Mouse (Mus musculus) midbrain, embryonic 12.5 days (tissue): ENCODE data around the gene Vmn2r83. TPM values are rescaled to one million over a fixed set of nuclear protein-coding genes. Genes with fewer than 3 reads are reported as not detected.
"Not testable (repeated sequence)": the region's sequence is repeated elsewhere in the genome, so short reads cannot be mapped to it uniquely, and the experiment has no call there.

Experiments used
- ATAC-seq: fragments of 200-750 bp; cut with Nextera tagmentation; 2 replicates; pipeline ENCODE4 v1.8.0; 2017; ENCODE audit warnings: low read depth, moderate TSS enrichment, moderate library complexity; ENCODE audit not compliant: low FRiP score
- H3K27ac ChIP-seq: fragments of 300-500 bp; sonication (generic); replicated peaks from 2 replicates; pipeline ENCODE4 v1.5.1; 2016; ENCODE audit warnings: mild to moderate bottlenecking
- H3K27me3 ChIP-seq: fragments of 300-500 bp; sonication (generic); 2 replicates; pipeline ENCODE4 v1.6.1; 2016; ENCODE audit warnings: mild to moderate bottlenecking
- H3K36me3 ChIP-seq: fragments of 300-500 bp; sonication (generic); 2 replicates; pipeline ENCODE4 v1.6.1; 2016
- H3K4me1 ChIP-seq: fragments of 300-500 bp; sonication (generic); 2 replicates; pipeline ENCODE4 v1.6.1; 2016
- H3K4me2 ChIP-seq: fragments of 300-500 bp; sonication (generic); replicated peaks from 2 replicates; pipeline ENCODE4 v1.6.1; 2016; ENCODE audit warnings: mild to moderate bottlenecking, moderate library complexity
- H3K4me3 ChIP-seq: fragments of 300-500 bp; sonication (generic); 2 replicates; pipeline ENCODE4 v1.5.1; 2016; ENCODE audit warnings: mild to moderate bottlenecking
- H3K9ac ChIP-seq: fragments of 300-500 bp; sonication (generic); replicated peaks from 2 replicates; pipeline ENCODE4 v1.6.1; 2016; ENCODE audit warnings: mild to moderate bottlenecking, moderate library complexity
- H3K9me3 ChIP-seq: fragments of 300-500 bp; sonication (generic); 2 replicates; pipeline ENCODE4 v1.6.1; 2016; ENCODE audit warnings: mild to moderate bottlenecking
- WGBS: fragments of 180-500 bp; shearing (Covaris S2); methylation state at CpG from one replicate; pipeline ENCODE4 v1.1.7; 2016; 5-methylcytosine and 5-hydroxymethylcytosine counted together
- polyA plus RNA-seq: library from polyadenylated mRNA; unstranded; fragments of >200 nt; fragmentation: Nextera tagmentation; extraction: Ambion mirVana; gene quantifications from 2 replicates; pipeline ENCODE4 v1.2.1, GENCODE M21; 2016

Gene Vmn2r83
- polyA plus RNA-seq = 0.07 TPM in 1 of 2 replicates, not detected in the other

DNA sequence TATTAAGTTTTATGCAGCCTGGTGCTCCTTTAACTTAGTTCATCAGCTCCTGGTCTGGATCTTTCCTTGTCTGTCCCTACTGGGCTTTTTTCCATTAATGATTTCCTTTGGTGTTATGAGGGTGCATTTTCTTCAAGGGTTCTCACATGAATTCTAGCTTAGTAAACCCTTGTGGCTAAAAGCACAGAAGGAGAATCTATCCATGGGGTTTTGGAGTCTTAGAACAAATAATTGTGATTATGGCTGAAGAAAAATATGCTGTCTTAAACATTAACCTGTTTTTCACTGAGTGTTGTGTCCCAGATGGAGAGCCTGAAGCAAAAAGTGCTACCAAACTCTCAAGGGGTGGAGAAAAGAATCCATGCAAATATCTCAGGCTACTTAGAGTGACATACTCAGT, at the start of gene Vmn2r83:
Vmn2r83 (plus strand) TSS at position 301 of the 400 bp plus-strand sequence.
- Histone ChIP-seq H3K4me2 (no peak within 1 kb of the TSS), H3K27ac (no peak within 1 kb of the TSS), H3K4me1 (no peaks in the 10 kb centered on the region), H3K9me3 (no peaks in the 10 kb centered on the region), H3K4me3 (no peak within 1 kb of the TSS), H3K27me3 (no peaks in the 10 kb centered on the region), H3K36me3 (no peaks in the 10 kb centered on the region), H3K9ac (no peak within 1 kb of the TSS)
- no peak for ATAC-seq

DNA sequence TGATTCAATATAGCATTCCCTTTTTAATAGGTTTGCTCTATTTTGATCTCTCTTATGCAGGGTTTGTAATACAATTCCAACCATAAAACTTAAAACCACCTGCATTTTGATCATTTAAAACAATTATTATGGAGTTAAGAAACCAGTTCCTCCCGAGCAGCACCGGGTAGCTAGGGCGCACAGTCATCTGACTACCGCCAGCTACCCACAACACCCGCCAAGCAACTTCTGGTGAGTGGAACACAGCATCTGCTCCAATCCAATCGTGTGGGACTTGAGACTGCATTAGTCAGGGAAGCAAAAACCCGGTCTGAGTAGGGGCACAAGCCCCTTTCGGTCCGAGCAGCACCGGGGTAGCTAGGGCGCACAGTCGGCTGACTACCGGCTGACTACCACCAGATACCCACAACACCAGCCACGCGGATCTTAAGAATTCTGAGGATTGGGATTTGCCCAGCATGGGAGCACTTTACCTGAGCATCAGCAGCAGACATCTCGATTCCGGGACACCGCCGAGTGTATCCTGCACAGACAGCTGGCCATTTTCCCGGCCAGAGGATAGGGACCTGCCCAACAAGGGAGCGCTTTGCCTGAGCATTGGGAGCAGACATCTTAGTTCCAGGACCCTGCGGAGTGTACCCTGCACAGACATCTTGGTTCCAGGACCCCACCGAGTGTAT, 33.2 kb upstream of the Vmn2r83 start:
- not testable (repeated sequence) for H3K9me3 ChIP-seq, H3K27me3 ChIP-seq, H3K4me2 ChIP-seq, ATAC-seq, H3K27ac ChIP-seq, H3K9ac ChIP-seq, H3K4me3 ChIP-seq, H3K4me1 ChIP-seq, H3K36me3 ChIP-seq
- 91% methylated on average over 23 of the region's 23 CpGs for WGBS

DNA sequence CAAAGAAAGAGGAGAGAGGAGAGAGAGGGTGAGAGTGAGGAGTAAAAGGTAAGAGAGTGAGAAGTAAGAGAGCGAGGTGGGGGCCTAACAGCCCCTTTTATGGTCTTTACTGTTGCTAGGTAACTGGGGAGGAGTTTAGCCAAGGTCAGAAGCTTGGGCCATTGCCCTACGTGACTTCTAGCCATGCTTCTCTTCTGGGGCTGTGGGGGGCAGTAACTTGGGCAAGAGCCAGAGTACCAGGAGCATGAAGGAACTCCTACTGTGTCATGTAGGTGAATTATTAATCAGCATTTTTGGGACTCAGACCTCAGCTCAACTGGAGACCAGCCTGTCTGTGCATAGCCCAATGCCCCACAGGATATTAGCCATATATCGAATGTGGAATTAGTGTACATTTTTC, 27.4 kb downstream of the Vmn2r83 start:
- H3K4me2 ChIP-seq = no peak overlapping the region
- no peaks in the 10 kb centered on the region for H3K36me3 ChIP-seq
- H3K9me3 ChIP-seq = no peaks in the 10 kb centered on the region
- whole genome bisulfite sequencing = 70% methylated on average over 3 of the region's 3 CpGs
- no peaks in the 10 kb centered on the region for H3K4me1 ChIP-seq
- no peak overlapping the region for H3K4me3 ChIP-seq
- no peak overlapping the region for H3K27ac ChIP-seq
- no peak for ATAC-seq
- no peak overlapping the region for H3K9ac ChIP-seq
- H3K27me3 ChIP-seq = no peaks in the 10 kb centered on the region

DNA sequence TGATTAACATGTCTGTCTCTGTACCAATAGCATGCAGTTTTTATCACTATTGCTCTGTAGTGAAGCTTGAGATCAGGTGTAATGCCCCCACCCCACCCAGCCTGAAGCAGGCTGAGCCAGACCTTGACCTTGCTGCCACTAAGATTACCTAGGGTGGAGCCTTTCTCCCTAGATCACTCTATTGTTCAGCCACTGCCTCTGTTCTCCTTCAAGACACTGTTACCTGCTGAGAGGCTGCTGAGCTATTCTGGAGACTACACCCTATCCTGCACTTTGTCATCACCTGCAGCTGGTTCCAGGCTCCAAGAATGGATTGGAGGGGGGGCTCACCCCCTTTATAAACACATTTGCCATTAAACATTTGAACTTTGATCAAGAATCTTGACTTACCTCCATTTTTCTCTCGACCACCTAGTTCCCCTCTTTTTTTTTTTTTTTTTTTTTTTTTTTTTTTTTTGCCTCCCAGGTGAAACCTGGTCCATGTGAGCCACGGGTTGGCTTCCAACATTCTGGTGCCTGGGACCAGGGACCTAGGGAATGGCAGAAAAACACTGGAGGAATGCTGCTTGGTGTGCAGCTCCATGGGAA, 28.3 kb downstream of the Vmn2r83 start:
- H3K9me3 ChIP-seq = no peaks in the 10 kb centered on the region
- WGBS = 59% methylated on average over 2 of the region's 2 CpGs
- no peaks in the 10 kb centered on the region for H3K4me1 ChIP-seq
- ATAC-seq = no peak
- no peak overlapping the region for H3K4me2 ChIP-seq
- no peaks in the 10 kb centered on the region for H3K36me3 ChIP-seq
- H3K27me3 ChIP-seq = no peaks in the 10 kb centered on the region
- H3K9ac ChIP-seq = no peak overlapping the region
- no peak overlapping the region for H3K27ac ChIP-seq
- H3K4me3 ChIP-seq = no peak overlapping the region

DNA sequence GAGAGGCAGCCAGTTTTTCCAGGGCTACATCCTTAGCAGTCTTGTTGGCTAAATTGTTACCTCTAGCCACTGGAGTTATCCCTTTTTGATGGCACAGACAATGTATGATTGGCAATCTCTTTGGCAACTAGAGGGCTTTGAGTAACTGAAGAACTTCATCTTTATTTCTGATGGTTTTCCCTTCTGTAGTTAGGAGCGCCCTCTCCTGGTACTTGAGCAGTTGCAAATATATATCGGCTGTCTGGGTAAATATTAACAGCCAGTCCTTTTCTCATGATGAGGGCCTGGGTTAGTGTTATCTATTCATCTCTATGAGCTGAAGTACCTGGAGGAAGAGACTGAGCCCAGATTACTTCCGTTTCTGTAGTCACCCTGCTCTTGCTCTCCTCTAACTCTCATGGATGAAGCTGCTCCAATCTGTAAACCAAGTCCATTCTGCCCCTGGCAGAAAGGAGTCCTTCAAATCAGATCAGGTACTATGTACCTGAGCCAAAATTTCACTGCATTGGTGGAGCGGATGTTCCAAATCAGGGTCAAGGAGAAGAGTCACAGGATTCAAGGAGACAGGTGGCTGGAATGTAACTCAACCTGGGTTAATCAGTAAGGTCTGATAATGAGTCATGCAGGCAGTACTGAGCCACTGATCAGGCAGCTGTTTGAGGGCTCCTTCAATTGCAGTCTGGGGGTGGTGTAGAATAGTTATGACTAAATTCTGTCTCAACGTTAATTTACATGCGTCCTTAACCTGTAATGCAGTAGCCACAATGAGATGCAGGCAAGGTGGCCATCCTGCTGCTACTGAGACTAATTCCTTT, 34.5 kb downstream of the Vmn2r83 start:
- no peaks in the 10 kb centered on the region for H3K27me3 ChIP-seq

DNA sequence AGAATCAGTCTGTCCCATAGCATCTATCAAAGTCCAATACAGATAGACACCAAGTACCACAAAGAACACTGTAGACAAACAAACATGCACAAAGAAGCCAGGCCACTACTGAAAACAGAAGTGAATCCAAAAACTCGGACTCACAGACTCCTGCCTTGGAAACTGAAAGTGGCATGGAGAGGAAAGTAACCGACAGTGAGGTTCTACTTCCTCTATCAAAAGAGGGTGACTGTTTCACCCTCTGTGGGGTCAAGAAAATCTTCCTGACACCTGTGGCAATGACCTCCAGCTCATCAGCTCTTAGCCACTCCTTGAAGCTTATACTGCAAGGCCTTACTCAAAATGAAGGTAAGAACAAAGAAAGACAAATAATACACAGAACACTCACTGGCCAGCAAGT, 38.2 kb downstream of the Vmn2r83 start:
- no peak overlapping the region for H3K27ac ChIP-seq
- no peaks in the 10 kb centered on the region for H3K36me3 ChIP-seq
- H3K4me3 ChIP-seq = no peak overlapping the region
- no peaks in the 10 kb centered on the region for H3K9me3 ChIP-seq
- H3K4me1 ChIP-seq = no peaks in the 10 kb centered on the region
- H3K4me2 ChIP-seq = no peak overlapping the region
- WGBS = 87% methylated on average over 2 of the region's 2 CpGs
- no peak for ATAC-seq
- no peak overlapping the region for H3K9ac ChIP-seq
- H3K27me3 ChIP-seq = no peaks in the 10 kb centered on the region

More for the DNA sequence above, 34.5 kb downstream of the Vmn2r83 start:
- H3K36me3 ChIP-seq = no peaks in the 10 kb centered on the region
- H3K4me2 ChIP-seq = no peak overlapping the region
- 66% methylated on average over 6 of the region's 6 CpGs for WGBS
- no peak for ATAC-seq
- no peak overlapping the region for H3K9ac ChIP-seq
- no peaks in the 10 kb centered on the region for H3K9me3 ChIP-seq
- H3K4me1 ChIP-seq = no peaks in the 10 kb centered on the region
- no peak overlapping the region for H3K27ac ChIP-seq
- H3K4me3 ChIP-seq = no peak overlapping the region

DNA sequence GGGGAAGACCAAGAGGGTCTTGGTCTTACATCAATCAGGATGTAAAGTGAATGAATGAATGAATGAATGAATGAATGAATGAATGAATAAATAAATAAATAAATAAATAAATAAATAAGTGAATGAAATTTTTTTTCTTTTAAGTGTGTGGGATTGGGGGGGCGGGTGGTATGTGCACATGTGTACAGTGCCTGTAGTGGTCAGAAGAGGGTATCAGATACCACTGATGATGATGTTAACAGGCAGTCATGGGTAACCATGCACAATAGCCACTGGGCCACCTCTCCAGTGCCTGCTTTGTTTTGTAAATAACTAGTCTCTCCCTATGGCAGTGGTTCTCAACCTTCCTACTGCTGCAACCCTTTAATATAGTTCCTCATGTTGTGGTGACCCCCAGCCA, 55.9 kb downstream of the Vmn2r83 start:
- Histone ChIP-seq H3K4me2 (no peak overlapping the region), H3K36me3 (no peaks in the 10 kb centered on the region), H3K27me3 (no peaks in the 10 kb centered on the region), H3K4me1 (no peaks in the 10 kb centered on the region), H3K27ac (no peak overlapping the region), H3K9ac (no peak overlapping the region), H3K9me3 (no peaks in the 10 kb centered on the region), H3K4me3 (no peak overlapping the region)
- ATAC-seq = peak; percentile 52; the same call in 1 of the 2 replicates
- 64% methylated on average over 1 of the region's 1 CpGs for WGBS

DNA sequence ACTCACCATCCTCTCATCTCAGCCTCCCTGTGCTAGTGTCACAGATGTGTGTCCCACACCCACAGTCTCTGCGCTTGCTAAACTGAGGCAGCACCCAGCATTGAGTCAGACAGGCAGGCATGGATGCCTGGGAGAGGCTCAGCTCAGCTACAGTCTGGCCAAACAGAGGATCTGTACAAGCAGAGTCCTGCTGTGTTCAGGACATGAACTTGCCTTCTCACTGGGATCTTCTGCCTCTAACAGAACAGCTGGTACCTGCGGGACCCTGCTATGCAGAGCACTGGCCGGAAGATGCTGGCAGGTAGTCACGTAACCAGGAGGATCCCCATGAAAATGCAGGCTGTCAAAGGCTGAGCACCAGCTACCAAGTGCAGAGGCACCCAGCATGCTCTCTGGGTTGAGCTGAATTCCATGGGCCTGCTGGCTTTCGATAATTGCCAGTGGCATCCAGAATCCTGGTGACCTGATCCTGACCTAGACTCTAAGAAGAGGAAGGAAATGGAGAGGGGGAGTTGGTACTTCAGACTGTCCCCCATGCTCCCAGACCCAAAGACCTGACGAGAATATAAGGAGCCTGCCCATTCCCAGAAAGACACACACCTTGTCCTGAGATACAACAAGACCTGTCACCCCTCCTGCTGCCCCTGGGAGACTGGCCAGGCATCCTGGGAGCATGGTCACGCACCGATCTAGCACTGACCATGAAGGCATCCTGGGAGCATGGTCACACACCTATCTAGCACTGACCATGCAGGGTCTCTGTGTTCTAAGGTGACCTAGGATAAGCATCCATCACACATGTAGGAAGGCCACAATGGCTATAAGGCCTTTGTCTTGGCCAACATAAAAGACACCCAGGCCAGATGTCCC, 57.2 kb downstream of the Vmn2r83 start:
- H3K27me3 ChIP-seq = no peaks in the 10 kb centered on the region
- H3K4me1 ChIP-seq = no peaks in the 10 kb centered on the region
- no peak overlapping the region for H3K27ac ChIP-seq
- no peak overlapping the region for H3K4me2 ChIP-seq
- H3K9me3 ChIP-seq = no peaks in the 10 kb centered on the region
- WGBS = 90% methylated on average over 8 of the region's 8 CpGs
- no peak overlapping the region for H3K9ac ChIP-seq
- H3K36me3 ChIP-seq = no peaks in the 10 kb centered on the region
- H3K4me3 ChIP-seq = no peak overlapping the region
- no peak for ATAC-seq

DNA sequence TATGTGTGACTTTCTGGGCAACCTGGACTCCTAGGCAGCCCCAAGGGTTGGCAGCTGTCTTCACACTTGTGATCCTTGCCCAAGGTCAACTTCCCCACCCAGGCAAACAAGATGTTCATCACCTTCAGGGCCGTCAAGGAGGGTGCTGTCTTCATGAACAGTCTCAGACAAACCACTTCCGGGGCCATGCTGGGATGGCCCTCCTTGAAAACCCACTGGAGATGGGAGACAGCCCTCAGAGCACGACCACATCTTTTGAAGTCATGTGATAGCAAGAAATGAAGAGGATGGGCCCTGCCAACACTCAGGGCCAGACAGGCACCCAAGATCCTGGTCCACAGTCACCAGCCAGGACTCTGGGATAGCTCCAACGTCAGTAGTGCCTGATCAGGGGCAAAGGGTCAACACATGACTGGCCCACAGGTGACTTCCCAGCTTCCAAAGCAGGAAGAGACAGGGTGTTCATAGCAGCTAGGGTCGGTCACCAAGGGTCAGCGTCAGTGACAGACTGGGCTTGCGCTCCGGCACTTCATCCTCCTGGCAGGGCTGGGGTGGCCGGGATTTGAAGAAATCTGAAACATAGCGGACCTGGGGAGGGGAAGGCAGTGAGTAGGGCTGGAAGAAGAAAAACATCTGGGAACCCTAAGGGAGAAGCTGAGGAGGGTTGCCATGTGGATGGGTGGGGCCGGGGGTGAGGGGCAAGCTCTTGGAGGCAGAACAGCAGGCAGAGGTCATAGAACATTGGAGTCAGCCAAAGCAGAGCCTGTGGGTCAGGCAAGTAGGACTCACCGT, 58.3 kb downstream of the Vmn2r83 start:
- H3K4me3 ChIP-seq = no peak overlapping the region

DNA sequence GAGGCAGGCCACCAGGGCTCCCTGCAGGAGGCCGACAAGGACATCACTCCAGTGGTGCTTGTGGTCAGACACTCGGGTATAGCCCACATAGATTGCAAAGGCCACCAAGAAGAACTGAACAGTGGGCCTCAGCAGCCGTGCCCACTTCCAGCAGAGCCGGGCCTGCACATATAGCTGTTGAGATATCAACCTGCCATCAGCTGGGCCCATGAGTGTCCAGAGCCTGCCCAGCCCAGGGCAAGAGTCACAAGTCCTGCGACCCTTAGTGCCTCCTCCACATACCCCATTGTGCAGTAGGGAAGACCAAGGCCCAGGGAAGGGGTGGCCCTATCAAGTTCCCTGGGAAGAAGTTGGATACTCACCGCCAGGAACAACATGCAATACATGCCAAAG, 58.9 kb downstream of the Vmn2r83 start:
- no peaks in the 10 kb centered on the region for H3K4me1 ChIP-seq
- H3K9me3 ChIP-seq = no peaks in the 10 kb centered on the region
- H3K36me3 ChIP-seq = no peaks in the 10 kb centered on the region
- no peak overlapping the region for H3K27ac ChIP-seq
- no peak overlapping the region for H3K4me2 ChIP-seq
- 0 out of 2 replicates have a peak, but pooled peaks cover 3% of the 10 kb centered on the region for H3K27me3 ChIP-seq
- no peak overlapping the region for H3K4me3 ChIP-seq
- H3K9ac ChIP-seq = no peak overlapping the region
- ATAC-seq = no peak
- WGBS = 91% methylated on average over 6 of the region's 6 CpGs

More for the DNA sequence above, 58.3 kb downstream of the Vmn2r83 start:
- no peaks in the 10 kb centered on the region for H3K27me3 ChIP-seq
- no peak overlapping the region for H3K9ac ChIP-seq
- ATAC-seq = no peak
- H3K4me2 ChIP-seq = no peak overlapping the region
- WGBS = 89% methylated on average over 12 of the region's 12 CpGs
- H3K36me3 ChIP-seq = no peaks in the 10 kb centered on the region
- no peaks in the 10 kb centered on the region for H3K4me1 ChIP-seq
- no peaks in the 10 kb centered on the region for H3K9me3 ChIP-seq
- no peak overlapping the region for H3K27ac ChIP-seq

DNA sequence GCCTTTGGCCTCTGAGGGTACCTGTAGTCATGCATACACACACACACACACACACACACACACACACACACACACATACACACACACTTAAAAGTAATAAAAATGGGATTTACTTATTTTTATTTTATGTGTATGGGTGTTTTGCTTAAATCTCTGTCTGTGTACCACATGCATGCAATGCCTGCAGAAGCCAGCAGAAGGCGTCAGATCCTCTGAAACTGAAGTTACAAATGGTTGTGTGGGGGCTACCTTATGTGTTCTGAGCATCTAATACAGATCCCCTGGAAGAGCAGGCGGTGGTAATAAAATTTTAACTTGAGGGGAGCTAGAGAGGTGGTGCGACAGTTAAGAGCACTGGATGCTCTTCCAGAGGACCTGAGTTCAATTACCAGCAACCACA, 59.5 kb downstream of the Vmn2r83 start:
- no peaks in the 10 kb centered on the region for H3K9me3 ChIP-seq
- 78% methylated on average over 3 of the region's 3 CpGs for WGBS
- H3K4me3 ChIP-seq = no peak overlapping the region
- H3K36me3 ChIP-seq = no peaks in the 10 kb centered on the region
- H3K9ac ChIP-seq = no peak overlapping the region
- ATAC-seq = no peak
- no peak overlapping the region for H3K4me2 ChIP-seq
- no peak overlapping the region for H3K27ac ChIP-seq
- H3K4me1 ChIP-seq = 0 out of 2 replicates have a peak, but pooled peaks cover under 1% of the 10 kb centered on the region
- 0 out of 2 replicates have a peak, but pooled peaks cover 6% of the 10 kb centered on the region for H3K27me3 ChIP-seq
